Mouse (Mus musculus) brain, embryonic 14.5 days (tissue): Measurements from ENCODE around the gene Hyal3. TPM values are rescaled to one million over a fixed set of nuclear protein-coding genes. Genes with fewer than 3 reads are reported as not detected.

Experiments
- DNase-seq: peaks from one replicate; pipeline ENCODE4 v3.0.0-alpha.2; 2011; ENCODE audit warnings: low read depth
- CTCF ChIP-seq: fragments of 200-500 bp; IDR thresholded peaks from 2 replicates; pipeline ENCODE4 v1.5.1; 2012; ENCODE audit warnings: inconsistent platforms, mild to moderate bottlenecking, moderate library complexity, borderline replicate concordance; ENCODE audit not compliant: insufficient read depth, insufficient read length; ENCODE audit errors: extremely low read depth
- POLR2A ChIP-seq: fragments of 200-500 bp; IDR thresholded peaks from 2 replicates; pipeline ENCODE4 v1.6.1; 2012; ENCODE audit warnings: mild to moderate bottlenecking, inconsistent platforms, borderline replicate concordance; ENCODE audit not compliant: poor library complexity, insufficient read depth, insufficient read length, severe bottlenecking; ENCODE audit errors: extremely low read depth
- polyA plus RNA-seq: library from polyadenylated mRNA; depleted of rRNA; stranded (reverse); fragments of >200 nt; gene quantifications from 2 replicates; pipeline ENCODE4 v1.2.3, GENCODE M21; 2012

Gene Hyal3
- polyA plus RNA-seq, 1 experiment, result 1.6 TPM

GRCm38 (mm10) chr9:107618098-107618497, 37.5 kb downstream of the Hyal3 start:
- DNase-seq, result no peak
- TF ChIP-seq CTCF (no peak), POLR2A (no peak)

- DNase-seq, result peak; percentile 79
- TF ChIP-seq POLR2A, result no peak
- TF ChIP-seq CTCF, result no peak
Measured at GRCm38 (mm10) chr9:107618778-107619545, 38.3 kb downstream of the Hyal3 start.

- no peak for DNase-seq
- TF ChIP-seq CTCF (no peak), POLR2A (no peak)
Measured at GRCm38 (mm10) chr9:107619546-107619879, 38.9 kb downstream of the Hyal3 start.

DNA sequence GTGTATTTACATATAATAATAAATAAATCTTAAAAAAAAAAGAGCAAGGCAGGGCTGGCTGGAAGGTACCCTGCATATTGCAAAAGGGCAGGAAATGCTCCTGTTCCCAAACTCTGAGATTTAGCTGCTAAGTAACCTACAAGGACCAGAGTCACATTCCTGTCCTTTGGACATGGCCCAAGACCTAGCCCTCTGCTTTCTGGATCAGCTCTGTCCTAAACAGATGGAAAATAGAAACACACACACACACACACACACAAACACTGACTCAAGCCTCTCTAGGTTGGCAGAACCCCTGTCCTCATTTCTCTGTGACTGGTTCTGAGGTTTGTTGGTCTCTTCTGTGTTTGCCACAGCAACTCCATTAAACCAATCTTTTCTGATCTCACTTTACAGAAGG, 40.3 kb downstream of the Hyal3 start:
- DNase-seq, result no peak
- TF ChIP-seq POLR2A, result no peak
- no peak for TF ChIP-seq CTCF

DNA sequence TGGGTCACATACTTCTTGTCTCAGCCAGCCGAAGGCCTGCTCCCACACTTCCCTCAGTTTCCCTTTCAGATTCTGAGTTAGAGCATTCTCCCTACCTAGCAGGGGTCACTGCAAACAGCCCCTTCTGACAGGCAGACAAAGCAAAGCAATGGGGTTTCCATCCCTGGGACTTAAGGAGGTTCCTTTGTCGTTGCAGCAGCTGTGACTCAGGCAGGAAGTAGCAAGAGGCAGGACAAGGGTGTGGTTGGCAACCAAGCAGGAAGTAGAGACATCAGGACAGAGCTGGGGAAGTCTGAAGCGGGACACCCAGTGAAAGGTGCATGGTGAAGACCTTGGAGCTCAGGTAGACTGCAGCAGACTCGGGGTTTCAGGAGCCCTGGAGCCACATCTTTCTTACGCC, 43.9 kb downstream of the Hyal3 start:
- no peak for TF ChIP-seq CTCF
- no peak for TF ChIP-seq POLR2A
- no peak for DNase-seq

DNA sequence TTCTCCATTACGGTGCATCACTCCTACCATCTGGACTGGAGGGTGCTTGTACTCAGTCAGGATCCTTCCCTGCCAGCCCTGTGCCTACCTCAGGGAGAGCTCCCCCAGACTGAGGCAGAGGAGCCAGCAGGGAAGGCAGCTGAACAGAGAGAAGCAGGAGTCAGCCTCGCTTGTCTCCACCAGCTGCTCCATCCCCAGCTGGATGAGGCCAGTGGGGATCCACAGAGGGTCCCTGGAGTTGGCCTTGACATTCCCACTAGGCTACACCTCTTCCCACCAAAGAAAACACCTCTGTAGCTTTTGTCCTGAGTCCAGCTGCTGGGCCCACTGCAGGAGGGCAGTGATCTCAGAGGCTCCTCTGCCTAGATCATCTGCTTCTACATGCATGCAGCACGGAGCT, 44.3 kb downstream of the Hyal3 start:
- TF ChIP-seq POLR2A, result no peak
- no peak for TF ChIP-seq CTCF
- no peak for DNase-seq

- DNase-seq, result peak; percentile 53
- TF ChIP-seq CTCF, result peak; percentile 28; the same call in 1 of the 2 replicates
- TF ChIP-seq POLR2A, result no peak
Measured at GRCm38 (mm10) chr9:107625351-107626128, 44.9 kb downstream of the Hyal3 start.

- TF ChIP-seq POLR2A (no peak), CTCF (no peak)
- DNase-seq, result peak; percentile 88
Measured at GRCm38 (mm10) chr9:107626158-107626843, 45.7 kb downstream of the Hyal3 start.

- peak; percentile 98 for DNase-seq
- TF ChIP-seq CTCF (peak; percentile 89), POLR2A (no peak)
Measured at GRCm38 (mm10) chr9:107626844-107627277, 46.2 kb downstream of the Hyal3 start.

- peak; percentile 47 for DNase-seq
- TF ChIP-seq POLR2A (no peak), CTCF (no peak)
Measured at GRCm38 (mm10) chr9:107627387-107628255, 47.0 kb downstream of the Hyal3 start.
